Mouse (Mus musculus) spleen, postnatal 10 days (tissue): ENCODE measurements at regions not wholly inside any gene's neighbourhood (a gene's known extent, or its start where the extent isn't known, plus 50 kb on each side); places are given as distances from the start of the nearest gene placed in this dataset.

Experiments used
- DNase-seq, 2 experiments: peaks; one replicate each; pipeline ENCODE4 v3.0.0; 2021 to 2022; ENCODE audit warnings: low spot score in 2 of 2

GRCm38 (mm10) chr2:171800511-171801268, 242.6 kb downstream of the Cbln4 start:
- no peak for DNase-seq

- no peak for DNase-seq
Observed at GRCm38 (mm10) chr2:171799351-171799750, 243.9 kb downstream of the Cbln4 start.

- no peak for DNase-seq
Observed at GRCm38 (mm10) chr2:171790686-171791085, 252.6 kb downstream of the Cbln4 start.

- no peak for DNase-seq
Observed at GRCm38 (mm10) chr2:171766193-171766930, 276.9 kb downstream of the Cbln4 start.

GRCm38 (mm10) chr2:171765071-171765470, 278.2 kb downstream of the Cbln4 start:
- DNase-seq: no peak

- no peak for DNase-seq
Observed at GRCm38 (mm10) chr2:171753502-171753901, 289.8 kb downstream of the Cbln4 start.

- DNase-seq: no peak
Observed at GRCm38 (mm10) chr2:171747162-171747561, 296.1 kb downstream of the Cbln4 start.

GRCm38 (mm10) chr2:171743111-171743510, 300.2 kb downstream of the Cbln4 start:
- DNase-seq: no peak

- DNase-seq: no peak
Observed at GRCm38 (mm10) chr2:171742706-171743105, 300.6 kb downstream of the Cbln4 start.

GRCm38 (mm10) chr2:171737761-171738160, 305.5 kb downstream of the Cbln4 start:
- DNase-seq: no peak

GRCm38 (mm10) chr2:171735061-171735490, 308.2 kb downstream of the Cbln4 start:
- DNase-seq: no peak

- no peak for DNase-seq
Observed at GRCm38 (mm10) chr2:171734634-171734987, 308.7 kb downstream of the Cbln4 start.

- DNase-seq: no peak
Observed at GRCm38 (mm10) chr2:171733965-171734633, 309.2 kb downstream of the Cbln4 start.

- no peak for DNase-seq
Observed at GRCm38 (mm10) chr2:171719269-171719668, 324.0 kb downstream of the Cbln4 start.

GRCm38 (mm10) chr2:171718855-171719254, 324.4 kb downstream of the Cbln4 start:
- no peak for DNase-seq

- DNase-seq: no peak
Observed at GRCm38 (mm10) chr2:171712816-171713570, 330.3 kb downstream of the Cbln4 start.

- no peak for DNase-seq
Observed at GRCm38 (mm10) chr2:171693526-171693925, 349.7 kb downstream of the Cbln4 start.

- no peak for DNase-seq
Observed at GRCm38 (mm10) chr2:171690781-171691180, 352.5 kb downstream of the Cbln4 start.

- DNase-seq: no peak
Observed at GRCm38 (mm10) chr2:171689102-171689501, 354.2 kb downstream of the Cbln4 start.

GRCm38 (mm10) chr2:171677998-171678397, 365.3 kb downstream of the Cbln4 start:
- no peak for DNase-seq

GRCm38 (mm10) chr2:171677128-171677527, 366.1 kb downstream of the Cbln4 start:
- no peak for DNase-seq

- DNase-seq: no peak
Observed at GRCm38 (mm10) chr2:171676083-171676482, 367.2 kb downstream of the Cbln4 start.
